Mouse (Mus musculus): ENCODE data around the gene Dact2. TPM values are rescaled to one million over a fixed set of nuclear protein-coding genes. Genes with fewer than 3 reads are reported as not detected.

Dact2 gene
- polyA plus RNA-seq, 1 experiment from 2014 or later: 0.70 TPM

DNA sequence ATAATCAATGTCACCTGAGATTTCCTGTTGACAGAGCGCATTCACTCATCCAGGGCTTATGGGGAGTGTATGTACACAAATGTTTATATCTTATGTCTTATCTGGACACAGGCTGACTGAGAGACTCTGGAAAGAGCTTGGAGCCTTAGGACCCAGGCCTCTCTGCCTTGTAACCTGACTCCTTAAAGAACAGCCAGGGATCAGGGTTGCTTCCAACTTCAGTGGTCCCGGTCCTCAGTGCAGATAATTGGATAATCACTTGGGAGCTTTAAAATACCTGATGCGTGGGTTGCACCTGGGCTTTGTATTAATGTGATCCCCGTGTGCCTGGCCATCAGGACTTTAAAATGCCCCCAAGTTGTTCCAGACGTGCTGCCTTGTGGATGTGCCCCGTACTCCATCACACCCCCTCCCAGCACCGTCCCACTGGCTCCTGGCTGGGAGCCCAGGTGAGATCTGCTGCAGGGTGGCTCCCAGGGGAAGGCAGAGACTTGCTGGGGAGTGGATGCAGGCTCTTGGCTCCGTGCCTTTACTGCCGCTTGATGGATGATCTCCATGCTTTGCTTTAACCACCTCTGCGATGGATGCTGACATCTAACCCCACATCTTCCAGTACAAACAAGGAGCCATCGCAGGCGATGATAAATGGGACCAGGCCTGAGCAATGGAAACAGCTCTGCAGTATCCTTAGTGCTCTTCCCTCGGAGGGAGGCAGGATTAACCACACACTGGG is 26.8 kb upstream of the Dact2 start:
- Histone ChIP-seq H3K27ac (no peak overlapping the region), H3K36me3 (no peaks in the 10 kb centered on the region), H3K9ac (no peak overlapping the region), H3K4me1 (peaks cover 8% of the 10 kb centered on the region), H3K4me2 (replicated peaks) (no peak overlapping the region), H3K9me3 (no peaks in the 10 kb centered on the region), H3K4me3 (no peak overlapping the region), H3K27me3 (replicated peaks) (no peaks in the 10 kb centered on the region)
- WGBS: 24% methylated on average over 13 of the region's 13 CpGs
- ATAC-seq (ENCODE audit: low FRiP score, low read depth): no peak

- no peak overlapping the region for H3K4me2 ChIP-seq (replicated peaks)
- no peak for ATAC-seq (ENCODE audit: low FRiP score, low read depth)
- H3K9me3 ChIP-seq: no peaks in the 10 kb centered on the region
- no peak overlapping the region for H3K27ac ChIP-seq
- no peaks in the 10 kb centered on the region for H3K27me3 ChIP-seq (replicated peaks)
- H3K4me3 ChIP-seq: no peak overlapping the region
- no peaks in the 10 kb centered on the region for H3K36me3 ChIP-seq
- peaks cover 8% of the 10 kb centered on the region for H3K4me1 ChIP-seq
- no peak overlapping the region for H3K9ac ChIP-seq
- WGBS: 84% methylated on average over 4 of the region's 4 CpGs
Measured at GRCm38 (mm10) chr17:14228381-14228780, 24.3 kb upstream of the Dact2 start.

DNA sequence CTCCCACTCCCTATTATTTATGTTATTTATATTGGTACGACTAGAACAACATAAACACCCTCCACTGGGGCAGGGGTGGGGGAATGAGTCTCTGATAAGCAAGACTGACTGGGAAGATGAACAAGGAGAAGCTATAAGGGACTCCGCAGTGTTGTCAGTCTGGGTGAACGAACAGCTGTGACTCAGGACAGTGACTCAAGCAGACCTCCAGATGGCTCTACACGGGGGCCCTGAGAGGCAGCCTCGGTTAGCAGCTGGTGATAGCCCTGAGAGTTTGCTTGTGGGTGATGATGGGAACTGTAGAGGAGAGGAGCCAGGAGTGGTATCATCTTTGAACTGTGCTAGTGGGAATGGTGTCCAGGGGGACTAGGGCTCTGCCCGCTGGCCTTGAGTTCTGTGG is 23.5 kb upstream of the Dact2 start:
- Histone ChIP-seq H3K27me3 (replicated peaks) (no peaks in the 10 kb centered on the region), H3K4me3 (no peak overlapping the region), H3K36me3 (no peaks in the 10 kb centered on the region), H3K4me2 (replicated peaks) (no peak overlapping the region), H3K9me3 (no peaks in the 10 kb centered on the region), H3K4me1 (peaks cover 8% of the 10 kb centered on the region), H3K27ac (no peak overlapping the region), H3K9ac (no peak overlapping the region)
- 49% methylated on average over 6 of the region's 6 CpGs for WGBS
- no peak for ATAC-seq (ENCODE audit: low FRiP score, low read depth)

GRCm38 (mm10) chr17:14226778-14227177 is 22.7 kb upstream of the Dact2 start:
- peaks cover 8% of the 10 kb centered on the region for H3K4me1 ChIP-seq
- H3K27me3 ChIP-seq (replicated peaks): no peaks in the 10 kb centered on the region
- H3K36me3 ChIP-seq: no peaks in the 10 kb centered on the region
- H3K9me3 ChIP-seq: no peaks in the 10 kb centered on the region
- no peak overlapping the region for H3K4me3 ChIP-seq
- WGBS: 37% methylated on average over 4 of the region's 4 CpGs
- no peak overlapping the region for H3K27ac ChIP-seq
- no peak overlapping the region for H3K4me2 ChIP-seq (replicated peaks)
- no peak overlapping the region for H3K9ac ChIP-seq
- ATAC-seq (ENCODE audit: low FRiP score, low read depth): no peak

DNA sequence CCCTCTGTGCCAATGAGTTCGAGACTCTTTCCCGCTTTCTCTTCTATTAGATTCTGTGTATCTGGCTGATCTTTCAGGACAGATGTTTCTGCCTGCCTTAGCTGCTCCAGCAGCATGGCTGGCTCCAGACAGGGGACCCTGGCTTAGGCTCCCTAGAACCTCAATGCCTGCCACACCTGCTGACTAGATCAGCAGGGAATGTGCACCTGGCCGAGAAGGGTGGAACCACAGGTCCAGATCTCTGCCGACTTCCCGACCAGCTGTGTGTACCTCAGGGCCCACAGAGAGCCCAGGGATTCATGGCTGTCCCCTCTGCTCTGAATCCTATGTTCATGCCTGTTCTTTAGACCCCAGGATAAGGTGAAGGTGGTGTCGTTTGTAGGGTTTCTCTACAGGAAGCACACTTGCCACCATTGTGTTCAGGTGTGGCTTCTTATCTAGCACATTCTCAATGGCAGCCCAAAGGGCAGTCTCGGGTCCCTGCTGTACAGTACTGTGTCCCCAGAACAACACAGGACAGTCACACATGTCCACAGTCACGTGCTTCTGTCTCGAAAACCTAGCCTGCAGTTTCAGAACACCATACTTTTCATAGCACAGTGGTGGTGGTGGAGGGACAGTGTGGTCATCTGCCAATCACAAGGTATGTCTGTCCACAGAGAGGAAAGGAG is 22.0 kb upstream of the Dact2 start:
- Histone ChIP-seq H3K27me3 (replicated peaks) (no peaks in the 10 kb centered on the region), H3K9me3 (no peaks in the 10 kb centered on the region), H3K4me1 (peaks cover 4% of the 10 kb centered on the region), H3K9ac (no peak overlapping the region), H3K4me2 (replicated peaks) (no peak overlapping the region), H3K4me3 (no peak overlapping the region), H3K27ac (no peak overlapping the region), H3K36me3 (no peaks in the 10 kb centered on the region)
- no peak for ATAC-seq (ENCODE audit: low FRiP score, low read depth)
- WGBS: 79% methylated on average over 9 of the region's 9 CpGs

GRCm38 (mm10) chr17:14221893-14222615 is 17.9 kb upstream of the Dact2 start:
- Histone ChIP-seq H3K4me2 (replicated peaks) (no peak overlapping the region), H3K36me3 (no peaks in the 10 kb centered on the region), H3K9me3 (no peaks in the 10 kb centered on the region), H3K27ac (no peak overlapping the region), H3K4me3 (no peak overlapping the region), H3K9ac (no peak overlapping the region), H3K4me1 (no peaks in the 10 kb centered on the region), H3K27me3 (replicated peaks) (no peaks in the 10 kb centered on the region)
- 31% methylated on average over 11 of the region's 11 CpGs for WGBS
- 0 out of 2 replicates have a peak, but pooled peaks have one; percentile 19 for ATAC-seq (ENCODE audit: low FRiP score, low read depth)

- peak; percentile 17; the same call in 1 of the 2 replicates for ATAC-seq (ENCODE audit: low FRiP score, low read depth)
- H3K9ac ChIP-seq: no peak overlapping the region
- 66% methylated on average over 7 of the region's 7 CpGs for WGBS
Measured at GRCm38 (mm10) chr17:14220606-14221202, 16.6 kb upstream of the Dact2 start.

GRCm38 (mm10) chr17:14213976-14214529 is 9.9 kb upstream of the Dact2 start:
- Histone ChIP-seq H3K27me3 (replicated peaks) (no peaks in the 10 kb centered on the region), H3K4me3 (no peak overlapping the region), H3K9me3 (no peaks in the 10 kb centered on the region), H3K4me2 (replicated peaks) (no peak overlapping the region), H3K4me1 (no peaks in the 10 kb centered on the region), H3K9ac (no peak overlapping the region), H3K36me3 (no peaks in the 10 kb centered on the region), H3K27ac (no peak overlapping the region)
- ATAC-seq (ENCODE audit: low FRiP score, low read depth): no peak
- 77% methylated on average over 3 of the region's 3 CpGs for WGBS

More at GRCm38 (mm10) chr17:14220606-14221202, 16.6 kb upstream of the Dact2 start:
- Histone ChIP-seq H3K27me3 (replicated peaks) (no peaks in the 10 kb centered on the region), H3K36me3 (no peaks in the 10 kb centered on the region), H3K4me2 (replicated peaks) (no peak overlapping the region), H3K4me1 (no peaks in the 10 kb centered on the region), H3K27ac (no peak overlapping the region), H3K4me3 (no peak overlapping the region), H3K9me3 (no peaks in the 10 kb centered on the region)

GRCm38 (mm10) chr17:14212796-14213195 is 8.7 kb upstream of the Dact2 start:
- Histone ChIP-seq H3K4me1 (no peaks in the 10 kb centered on the region), H3K27me3 (replicated peaks) (no peaks in the 10 kb centered on the region), H3K27ac (no peak overlapping the region), H3K4me3 (no peak overlapping the region), H3K9ac (no peak overlapping the region), H3K9me3 (no peaks in the 10 kb centered on the region), H3K4me2 (replicated peaks) (no peak overlapping the region), H3K36me3 (no peaks in the 10 kb centered on the region)
- no peak for ATAC-seq (ENCODE audit: low FRiP score, low read depth)
- 78% methylated on average over 7 of the region's 7 CpGs for WGBS

DNA sequence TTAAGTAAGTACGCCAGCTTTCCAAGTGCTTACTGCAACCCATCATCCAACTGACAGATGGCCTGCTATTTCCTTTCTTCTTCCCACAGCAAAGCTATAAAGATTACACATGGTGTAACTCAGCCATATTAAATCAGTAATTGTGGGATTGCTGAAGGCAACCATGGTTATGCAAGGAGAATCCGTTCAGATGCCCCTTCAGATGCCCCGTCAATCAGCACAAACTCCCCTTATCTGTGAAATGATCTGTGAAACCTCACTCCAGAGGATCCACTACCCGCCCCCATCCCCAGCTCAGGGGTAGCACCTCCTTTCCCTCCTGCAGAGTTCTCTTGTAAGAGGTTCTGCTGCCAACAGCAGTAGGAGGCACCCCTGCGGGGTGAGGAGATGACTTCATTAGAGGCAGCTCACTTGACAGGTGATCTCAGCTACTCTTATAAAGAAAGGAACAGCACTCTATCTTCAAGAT is 3.0 kb upstream of the Dact2 start:
- Histone ChIP-seq H3K4me3 (no peak overlapping the region), H3K27me3 (replicated peaks) (peaks cover 36% of the 10 kb centered on the region), H3K36me3 (no peaks in the 10 kb centered on the region), H3K9ac (no peak overlapping the region), H3K9me3 (no peaks in the 10 kb centered on the region), H3K4me2 (replicated peaks) (no peak overlapping the region), H3K27ac (no peak overlapping the region), H3K4me1 (peaks cover 12% of the 10 kb centered on the region)
- WGBS: 23% methylated on average over 5 of the region's 5 CpGs
- no peak for ATAC-seq (ENCODE audit: low FRiP score, low read depth)

DNA sequence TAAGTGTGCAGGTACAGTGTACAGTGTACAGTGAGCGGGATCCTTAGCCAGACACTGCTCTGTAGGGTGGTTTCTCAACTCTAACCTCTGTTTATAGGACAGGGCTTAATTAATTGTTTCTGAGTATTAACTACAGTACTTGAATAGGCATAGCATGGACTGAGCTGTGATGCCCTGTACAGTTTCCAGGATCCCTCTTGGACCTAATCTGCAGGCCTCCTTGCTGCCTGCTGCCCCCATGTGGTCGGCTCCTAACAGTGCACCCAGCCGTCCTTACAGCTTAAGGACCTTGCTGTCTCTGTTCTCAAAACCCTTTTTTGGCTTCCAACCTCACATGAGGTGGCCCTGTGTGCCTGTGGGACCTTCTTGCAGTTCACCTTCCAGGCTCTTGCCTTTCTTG is 2.0 kb upstream of the Dact2 start:
- H3K4me2 ChIP-seq (replicated peaks): no peak overlapping the region
- WGBS: 34% methylated on average over 3 of the region's 3 CpGs
- H3K4me3 ChIP-seq: no peak overlapping the region
- no peaks in the 10 kb centered on the region for H3K9me3 ChIP-seq
- H3K4me1 ChIP-seq: peaks cover 22% of the 10 kb centered on the region
- no peak overlapping the region for H3K27ac ChIP-seq
- ATAC-seq (ENCODE audit: low FRiP score, low read depth): peak; percentile 51; the same call in 1 of the 2 replicates
- no peaks in the 10 kb centered on the region for H3K36me3 ChIP-seq
- peaks cover 46% of the 10 kb centered on the region for H3K27me3 ChIP-seq (replicated peaks)
- no peak overlapping the region for H3K9ac ChIP-seq

DNA sequence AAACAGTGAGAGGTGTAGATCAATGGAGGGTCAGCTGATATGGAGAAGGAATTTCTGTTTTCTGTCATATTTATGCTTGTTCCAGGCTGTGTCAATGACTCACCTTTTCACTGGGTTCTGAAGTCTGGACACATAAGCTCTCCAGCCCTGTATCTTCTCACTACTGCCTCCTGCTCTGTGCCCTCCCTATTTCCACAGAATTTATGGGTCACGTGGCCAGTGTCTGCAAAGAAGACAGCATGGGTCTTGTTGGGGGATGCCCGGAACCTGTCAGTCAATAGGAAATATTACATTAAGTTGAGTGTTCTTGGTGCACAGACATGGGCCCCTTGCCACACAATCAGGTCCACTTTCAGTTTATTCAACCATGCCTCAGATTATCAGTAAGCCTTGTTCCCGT is 1.1 kb upstream of the Dact2 start:
- no peak overlapping the region for H3K27ac ChIP-seq
- H3K4me3 ChIP-seq: no peak overlapping the region
- peaks cover 22% of the 10 kb centered on the region for H3K4me1 ChIP-seq
- peaks cover 54% of the 10 kb centered on the region for H3K27me3 ChIP-seq (replicated peaks)
- no peak for ATAC-seq (ENCODE audit: low FRiP score, low read depth)
- no peak overlapping the region for H3K9ac ChIP-seq
- H3K4me2 ChIP-seq (replicated peaks): no peak overlapping the region
- H3K36me3 ChIP-seq: no peaks in the 10 kb centered on the region
- WGBS: 77% methylated on average over 3 of the region's 3 CpGs
- no peaks in the 10 kb centered on the region for H3K9me3 ChIP-seq
